22 mouse cellular contexts compared by ENCODE assay signal in genomic region chr19:45882056-45882455, GRCm38 (mm10).
"Had no signal": no experiment of that assay in that cellular context is flagged by ENCODE, and none has a peak within 500 bp of the region (broad histone marks: within the 10 kb centered on the region; RNA-seq: fewer than 3 reads in every experiment).

No protein-coding gene starts in this region.

- H3K36me3 ChIP-seq: liver, embryonic 12.5 days; liver, embryonic 15.5 days; lung, embryonic 15.5 days; stomach, embryonic 15.5 days had no signal

- H3K4me1 ChIP-seq: limb, embryonic 10.5 days; limb, embryonic 13.5 days; liver, embryonic 12.5 days; liver, embryonic 15.5 days; lung, embryonic 15.5 days; stomach, embryonic 15.5 days had no signal

- H3K27ac ChIP-seq: kidney, postnatal 0 days; layer of hippocampus, adult 2 months; limb, embryonic 10.5 days; limb, embryonic 13.5 days; liver, embryonic 12.5 days; liver, embryonic 15.5 days; lung, embryonic 15.5 days; neural tube, embryonic 13.5 days; stomach, embryonic 15.5 days had no signal

- H3K4me3 ChIP-seq: layer of hippocampus, adult 2 months; limb, embryonic 10.5 days; limb, embryonic 13.5 days; liver, embryonic 12.5 days; liver, embryonic 15.5 days; lung, embryonic 15.5 days; myocyte; neural tube, embryonic 13.5 days; stomach, embryonic 15.5 days had no signal

- H3K27me3 ChIP-seq: limb, embryonic 13.5 days; liver, embryonic 12.5 days; liver, embryonic 15.5 days; lung, embryonic 15.5 days; neural tube, embryonic 13.5 days; stomach, embryonic 15.5 days had no signal

- DNase-seq: kidney, postnatal 25 days; layer of hippocampus, adult 9-11 months; liver; lung, adult 18-20 months; lung, postnatal 10 days; lung, postnatal 4 days; midbrain, embryonic 14.5 days; retina, postnatal 1 day; right cerebral cortex, postnatal 14 days; right cerebral cortex, postnatal 4 days; thymus, postnatal 25 days had no signal

- H3K9me3 ChIP-seq: limb, embryonic 10.5 days; limb, embryonic 13.5 days; liver, embryonic 12.5 days; liver, embryonic 15.5 days; lung, embryonic 15.5 days; neural tube, embryonic 13.5 days; stomach, embryonic 15.5 days had no signal

- H3K9ac ChIP-seq: limb, embryonic 13.5 days; liver, embryonic 12.5 days; liver, embryonic 15.5 days; lung, embryonic 15.5 days; neural tube, embryonic 13.5 days; stomach, embryonic 15.5 days had no signal

- H3K4me2 ChIP-seq: limb, embryonic 13.5 days; liver, embryonic 12.5 days; liver, embryonic 15.5 days; lung, embryonic 15.5 days; midbrain, embryonic 11.5 days; neural tube, embryonic 13.5 days; stomach, embryonic 15.5 days had no signal
